Mouse (Mus musculus): ENCODE measurements around the gene Tekt3. TPM values are rescaled to one million over a fixed set of nuclear protein-coding genes. Genes with fewer than 3 reads are reported as not detected.

The Tekt3 gene
- polyA plus RNA-seq, 1 experiment, result not detected

DNA sequence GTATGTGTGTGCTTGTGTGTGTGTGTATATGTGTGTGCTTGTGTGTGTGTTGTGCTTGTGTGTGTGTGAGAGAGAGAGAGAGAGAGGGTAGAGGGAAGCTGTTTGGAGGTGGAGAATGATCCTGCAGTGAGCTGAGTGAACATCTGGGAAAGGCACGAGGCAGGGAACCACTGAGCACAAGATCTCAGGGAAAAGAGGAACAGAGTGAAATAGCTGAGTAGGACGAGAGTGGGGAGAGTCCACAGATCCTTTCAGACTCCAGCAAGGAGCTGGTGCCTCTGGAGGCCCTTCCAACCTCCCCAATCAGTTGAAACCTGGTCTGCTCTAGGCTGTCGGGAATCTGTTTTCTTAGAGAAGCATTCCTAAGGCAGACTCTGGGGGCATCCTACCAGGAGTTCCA, 77.3 kb downstream of the Tekt3 start:
- no peak overlapping the region for H3ac ChIP-seq (ENCODE audit: control insufficient read depth, insufficient read length)
- H3K79me2 ChIP-seq (ENCODE audit: control insufficient read depth, insufficient read depth), result no peaks in the 10 kb centered on the region
- TF ChIP-seq MYOD1 (IDR thresholded peaks at IDR 0.05; ENCODE audit: control insufficient read depth in 1 of 3, insufficient read length in 2 of 3, low read depth in 2 of 3) (no peak), MAX (IDR thresholded peaks at IDR 0.05; ENCODE audit: low read depth) (no peak), POLR2AphosphoS2 (IDR thresholded peaks at IDR 0.05; ENCODE audit: insufficient read length, low read depth) (no peak), SRF (IDR thresholded peaks at IDR 0.05; ENCODE audit: control insufficient read depth, insufficient read length, low read depth) (no peak), E2F4 (IDR thresholded peaks at IDR 0.05; ENCODE audit: insufficient read depth) (no peak), USF1 (IDR thresholded peaks at IDR 0.05; ENCODE audit: low read depth) (no peak), TCF3 (IDR thresholded peaks at IDR 0.05; ENCODE audit: insufficient read length, low read depth) (no peak), POLR2A (IDR thresholded peaks at IDR 0.05; ENCODE audit: insufficient read length, low read depth) (no peak), TCF12 (IDR thresholded peaks at IDR 0.05; ENCODE audit: insufficient read depth, poor library complexity, severe bottlenecking) (no peak), CEBPB (IDR thresholded peaks at IDR 0.05; ENCODE audit: insufficient read depth, poor library complexity, severe bottlenecking) (no peak), REST (IDR thresholded peaks at IDR 0.05; ENCODE audit: insufficient read depth, insufficient read length) (no peak), MYOG (IDR thresholded peaks at IDR 0.05; ENCODE audit: control insufficient read depth in 1 of 3, insufficient read depth in 1 of 3, insufficient read length in 2 of 3, low read depth in 2 of 3) (no peak)
- no peaks in the 10 kb centered on the region for H3K27me3 ChIP-seq (ENCODE audit: control insufficient read depth, insufficient read depth, insufficient read length)
- H3K4me3 ChIP-seq, result no peak overlapping the region
- H3K4me2 ChIP-seq (ENCODE audit: low read depth), result no peak overlapping the region
- H3K36me3 ChIP-seq (ENCODE audit: control insufficient read depth, insufficient read depth), result peaks cover 20% of the 10 kb centered on the region

DNA sequence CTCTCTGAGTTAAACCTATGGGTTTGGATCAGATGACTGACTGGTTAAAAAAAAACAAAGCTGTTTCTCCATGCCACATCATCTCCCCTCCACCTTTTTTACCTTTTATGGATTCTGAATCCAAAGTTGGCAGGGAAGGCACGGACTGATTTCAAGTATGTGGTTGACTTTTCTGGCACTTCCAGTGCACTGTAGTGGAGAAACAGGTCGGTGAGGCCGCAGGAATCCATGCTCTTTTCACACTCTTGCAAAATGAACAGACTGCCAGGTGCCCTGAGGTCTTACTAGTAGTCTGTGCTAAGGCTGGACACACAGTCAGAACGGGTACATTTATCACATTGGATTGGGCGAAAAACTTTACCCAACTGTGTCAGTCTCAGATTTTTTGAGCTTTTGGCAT, 80.9 kb downstream of the Tekt3 start:
- Histone ChIP-seq H3K27me3 (ENCODE audit: control insufficient read depth, insufficient read depth, insufficient read length) (no peaks in the 10 kb centered on the region), H3K79me2 (ENCODE audit: control insufficient read depth, insufficient read depth) (no peaks in the 10 kb centered on the region), H3K36me3 (ENCODE audit: control insufficient read depth, insufficient read depth) (peaks cover 3% of the 10 kb centered on the region), H3K4me2 (ENCODE audit: low read depth) (no peak overlapping the region), H3ac (ENCODE audit: control insufficient read depth, insufficient read length) (no peak overlapping the region), H3K4me3 (no peak overlapping the region)
- TF ChIP-seq POLR2A (IDR thresholded peaks at IDR 0.05; ENCODE audit: insufficient read length, low read depth) (no peak), USF1 (IDR thresholded peaks at IDR 0.05; ENCODE audit: low read depth) (no peak), REST (IDR thresholded peaks at IDR 0.05; ENCODE audit: insufficient read depth, insufficient read length) (no peak)

DNA sequence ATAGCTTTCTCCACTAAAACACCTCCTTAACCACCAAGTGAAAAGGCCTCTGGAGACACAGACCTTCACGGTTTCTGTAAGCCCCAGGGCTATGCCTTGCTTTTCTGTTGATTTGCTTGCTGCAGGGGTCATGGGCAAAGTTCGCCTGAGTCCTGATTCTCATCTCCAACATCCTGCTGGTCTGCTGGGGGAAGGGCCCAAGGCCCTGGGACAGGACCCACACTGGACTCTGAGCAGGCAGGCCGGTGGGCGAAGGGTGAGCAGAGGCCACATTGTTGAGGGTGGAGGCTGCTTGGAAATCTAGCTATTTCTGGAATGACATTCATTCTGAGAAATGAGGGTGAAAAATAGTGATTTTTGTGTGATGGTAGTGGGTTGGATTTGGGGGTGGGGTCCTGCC, 81.4 kb downstream of the Tekt3 start:
- Histone ChIP-seq H3K27me3 (ENCODE audit: control insufficient read depth, insufficient read depth, insufficient read length) (no peaks in the 10 kb centered on the region), H3K4me3 (no peak overlapping the region), H3K79me2 (ENCODE audit: control insufficient read depth, insufficient read depth) (no peaks in the 10 kb centered on the region), H3K36me3 (ENCODE audit: control insufficient read depth, insufficient read depth) (peaks cover 3% of the 10 kb centered on the region), H3ac (ENCODE audit: control insufficient read depth, insufficient read length) (no peak overlapping the region), H3K4me2 (ENCODE audit: low read depth) (no peak overlapping the region)
- no peak for TF ChIP-seq TCF3 (IDR thresholded peaks at IDR 0.05; ENCODE audit: insufficient read length, low read depth)
- TF ChIP-seq POLR2AphosphoS2 (IDR thresholded peaks at IDR 0.05; ENCODE audit: insufficient read length, low read depth), result no peak
- no peak for TF ChIP-seq POLR2A (IDR thresholded peaks at IDR 0.05; ENCODE audit: insufficient read length, low read depth)
- TF ChIP-seq MYOD1 (IDR thresholded peaks at IDR 0.05; ENCODE audit: control insufficient read depth in 1 of 3, insufficient read length in 2 of 3, low read depth in 2 of 3), result no peak

DNA sequence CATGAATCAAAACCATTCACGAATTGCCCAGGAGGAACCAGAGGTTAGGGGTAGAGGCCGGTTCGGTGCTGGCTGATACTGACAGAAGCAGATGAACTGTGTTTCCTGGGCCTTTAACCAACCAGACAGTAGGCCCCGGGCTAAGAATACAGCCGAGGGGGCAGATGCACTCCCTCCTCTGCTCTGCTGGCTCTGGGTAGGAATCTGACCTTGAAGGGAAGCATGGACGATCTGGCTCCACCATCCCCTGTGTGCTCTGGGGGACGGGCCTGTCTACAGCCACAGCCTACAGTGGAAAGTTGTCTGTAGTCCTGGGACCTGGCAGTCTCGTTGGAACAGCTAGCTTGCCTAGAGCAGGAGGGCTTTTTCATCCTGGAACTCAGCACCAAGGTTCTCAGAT, 82.0 kb downstream of the Tekt3 start:
- Histone ChIP-seq H3ac (ENCODE audit: control insufficient read depth, insufficient read length) (no peak overlapping the region), H3K4me2 (ENCODE audit: low read depth) (no peak overlapping the region), H3K4me3 (no peak overlapping the region), H3K27me3 (ENCODE audit: control insufficient read depth, insufficient read depth, insufficient read length) (no peaks in the 10 kb centered on the region), H3K36me3 (ENCODE audit: control insufficient read depth, insufficient read depth) (peaks cover 3% of the 10 kb centered on the region), H3K79me2 (ENCODE audit: control insufficient read depth, insufficient read depth) (peaks cover 5% of the 10 kb centered on the region)
- TF ChIP-seq TCF12 (IDR thresholded peaks at IDR 0.05; ENCODE audit: insufficient read depth, poor library complexity, severe bottlenecking), result no peak
- no peak for TF ChIP-seq MYOG (IDR thresholded peaks at IDR 0.05; ENCODE audit: control insufficient read depth in 1 of 3, insufficient read depth in 1 of 3, insufficient read length in 2 of 3, low read depth in 2 of 3)
- TF ChIP-seq MYOD1 (IDR thresholded peaks at IDR 0.05; ENCODE audit: control insufficient read depth in 1 of 3, insufficient read length in 2 of 3, low read depth in 2 of 3), result no peak
- TF ChIP-seq SRF (IDR thresholded peaks at IDR 0.05; ENCODE audit: control insufficient read depth, insufficient read length, low read depth), result no peak
- TF ChIP-seq MAX (IDR thresholded peaks at IDR 0.05; ENCODE audit: low read depth), result no peak
- no peak for TF ChIP-seq POLR2A (IDR thresholded peaks at IDR 0.05; ENCODE audit: insufficient read length, low read depth)
- no peak for TF ChIP-seq TCF3 (IDR thresholded peaks at IDR 0.05; ENCODE audit: insufficient read length, low read depth)
- no peak for TF ChIP-seq REST (IDR thresholded peaks at IDR 0.05; ENCODE audit: insufficient read depth, insufficient read length)
- no peak for TF ChIP-seq POLR2AphosphoS2 (IDR thresholded peaks at IDR 0.05; ENCODE audit: insufficient read length, low read depth)
- TF ChIP-seq USF1 (IDR thresholded peaks at IDR 0.05; ENCODE audit: low read depth), result no peak

Other genes starting within 250 kb of the Tekt3 start
- 16.9 TPM for gene Trim16, start 241.4 kb upstream of the Tekt3 start, polyA plus RNA-seq (2012; fragmentation: generic; extraction: Trizol)
- gene Fbxw10, start 214.6 kb upstream of the Tekt3 start, polyA plus RNA-seq (2012; fragmentation: generic; extraction: Trizol), result not detected
- 18.2 TPM for gene Tvp23b, start 182.2 kb upstream of the Tekt3 start, polyA plus RNA-seq (2012; fragmentation: generic; extraction: Trizol)
- gene Cdrt4, start 110.5 kb upstream of the Tekt3 start, polyA plus RNA-seq (2012; fragmentation: generic; extraction: Trizol), result not detected
- 74.6 TPM for gene Pmp22, start 67.3 kb downstream of the Tekt3 start, polyA plus RNA-seq (2012; fragmentation: generic; extraction: Trizol)